Mouse (Mus musculus): ENCODE data around the gene Peak1.
A peak's percentile ranks its signal among the peaks of the same experiment; 100 is the strongest.

The Peak1 gene

GRCm38 (mm10) chr9:56255676-56256432 is 162.0 kb downstream of the Peak1 start:
- DNase-seq = no peak

- no peak for DNase-seq
Observed at GRCm38 (mm10) chr9:56244336-56244735, 173.5 kb downstream of the Peak1 start.

GRCm38 (mm10) chr9:56243885-56244284 is 174.0 kb downstream of the Peak1 start:
- DNase-seq = no peak

GRCm38 (mm10) chr9:56242686-56243085 is 175.2 kb downstream of the Peak1 start:
- DNase-seq = no peak

- no peak for DNase-seq
Observed at GRCm38 (mm10) chr9:56241076-56241475, 176.8 kb downstream of the Peak1 start.

GRCm38 (mm10) chr9:56235871-56236298 is 182.0 kb downstream of the Peak1 start:
- DNase-seq = peak in 1 of 2 experiments; percentile 17

GRCm38 (mm10) chr9:56235281-56235680 is 182.6 kb downstream of the Peak1 start:
- no peak for DNase-seq

- DNase-seq = no peak
Observed at GRCm38 (mm10) chr9:56234561-56234960, 183.3 kb downstream of the Peak1 start.

GRCm38 (mm10) chr9:56233316-56233715 is 184.6 kb downstream of the Peak1 start:
- DNase-seq = no peak

GRCm38 (mm10) chr9:56230906-56231305 is 187.0 kb downstream of the Peak1 start:
- DNase-seq = no peak

- no peak for DNase-seq
Observed at GRCm38 (mm10) chr9:56227626-56228025, 190.2 kb downstream of the Peak1 start.

GRCm38 (mm10) chr9:56223429-56224051 is 194.3 kb downstream of the Peak1 start:
- peak; percentile 41 to 64 for DNase-seq

GRCm38 (mm10) chr9:56218860-56219259 is 199.0 kb downstream of the Peak1 start:
- DNase-seq = no peak

GRCm38 (mm10) chr9:56218043-56218442 is 199.8 kb downstream of the Peak1 start:
- DNase-seq = no peak

GRCm38 (mm10) chr9:56217386-56217785 is 200.5 kb downstream of the Peak1 start:
- peak; percentile 64 to 73 for DNase-seq

- DNase-seq = peak; percentile 69 to 72
Observed at GRCm38 (mm10) chr9:56213451-56214291, 204.2 kb downstream of the Peak1 start.

- no peak for DNase-seq
Observed at GRCm38 (mm10) chr9:56208817-56209216, 209.1 kb downstream of the Peak1 start.

- DNase-seq = no peak
Observed at GRCm38 (mm10) chr9:56207516-56207915, 210.4 kb downstream of the Peak1 start.

- no peak for DNase-seq
Observed at GRCm38 (mm10) chr9:56207083-56207482, 210.8 kb downstream of the Peak1 start.

- DNase-seq = no peak
Observed at GRCm38 (mm10) chr9:56205336-56205735, 212.5 kb downstream of the Peak1 start.

- DNase-seq = no peak
Observed at GRCm38 (mm10) chr9:56204316-56204715, 213.6 kb downstream of the Peak1 start.

GRCm38 (mm10) chr9:56200645-56201314 is 217.1 kb downstream of the Peak1 start:
- peak; percentile 92 to 96 for DNase-seq

GRCm38 (mm10) chr9:56200200-56200599 is 217.7 kb downstream of the Peak1 start:
- no peak for DNase-seq

All from cerebellum, postnatal 14 days (tissue).